Mouse (Mus musculus): ENCODE results near the gene Gm11214. TPM values are rescaled to one million over a fixed set of nuclear protein-coding genes. Genes with fewer than 3 reads are reported as not detected.

The Gm11214 gene
- polyA plus RNA-seq, 1 experiment, result not detected

- H3K27ac ChIP-seq (ENCODE audit: insufficient read depth, low read length), result no peak overlapping the region
- H3K4me1 ChIP-seq (ENCODE audit: control insufficient read depth, insufficient read depth, low read length), result 0 out of 2 replicates have a peak, but pooled peaks cover 3% of the 10 kb centered on the region
- no peak for TF ChIP-seq POLR2A (IDR thresholded peaks at IDR 0.05; ENCODE audit: low read depth, low read length)
- no peak for TF ChIP-seq CTCF (IDR thresholded peaks at IDR 0.05; ENCODE audit: borderline replicate concordance, insufficient read depth, low read length)
- H3K4me3 ChIP-seq (ENCODE audit: insufficient read depth, low read length), result no peak overlapping the region
Measured at GRCm38 (mm10) chr4:63633181-63633580, 30.0 kb downstream of the Gm11214 start.

GRCm38 (mm10) chr4:63627111-63627510, 36.1 kb downstream of the Gm11214 start:
- TF ChIP-seq CTCF (IDR thresholded peaks at IDR 0.05; ENCODE audit: borderline replicate concordance, insufficient read depth, low read length) (no peak), POLR2A (IDR thresholded peaks at IDR 0.05; ENCODE audit: low read depth, low read length) (no peak)
- Histone ChIP-seq H3K4me1 (ENCODE audit: control insufficient read depth, insufficient read depth, low read length) (no peaks in the 10 kb centered on the region), H3K4me3 (ENCODE audit: insufficient read depth, low read length) (no peak overlapping the region), H3K27ac (ENCODE audit: insufficient read depth, low read length) (no peak overlapping the region)

GRCm38 (mm10) chr4:63625563-63626080, 37.6 kb downstream of the Gm11214 start:
- Histone ChIP-seq H3K4me3 (ENCODE audit: insufficient read depth, low read length) (no peak overlapping the region), H3K4me1 (ENCODE audit: control insufficient read depth, insufficient read depth, low read length) (no peaks in the 10 kb centered on the region), H3K27ac (ENCODE audit: insufficient read depth, low read length) (no peak overlapping the region)
- TF ChIP-seq POLR2A (IDR thresholded peaks at IDR 0.05; ENCODE audit: low read depth, low read length) (no peak), CTCF (IDR thresholded peaks at IDR 0.05; ENCODE audit: borderline replicate concordance, insufficient read depth, low read length) (no peak)

- Histone ChIP-seq H3K27ac (ENCODE audit: insufficient read depth, low read length) (no peak within 1 kb of the TSS), H3K4me1 (ENCODE audit: control insufficient read depth, insufficient read depth, low read length) (no peaks in the 10 kb centered on the region), H3K4me3 (ENCODE audit: insufficient read depth, low read length) (no peak within 1 kb of the TSS)
- TF ChIP-seq CTCF (IDR thresholded peaks at IDR 0.05; ENCODE audit: borderline replicate concordance, insufficient read depth, low read length) (peak; percentile 48; the same call in 1 of the 2 replicates), POLR2A (IDR thresholded peaks at IDR 0.05; ENCODE audit: low read depth, low read length) (no peak)
Measured at GRCm38 (mm10) chr4:63622378-63622835, 40.8 kb downstream of the Gm11214 start, which contains the start of gene Tex48. Tex48 (minus strand) TSS chr4:63622428.

GRCm38 (mm10) chr4:63621861-63622260, 41.3 kb downstream of the Gm11214 start:
- TF ChIP-seq POLR2A (IDR thresholded peaks at IDR 0.05; ENCODE audit: low read depth, low read length) (no peak), CTCF (IDR thresholded peaks at IDR 0.05; ENCODE audit: borderline replicate concordance, insufficient read depth, low read length) (no peak)
- Histone ChIP-seq H3K4me1 (ENCODE audit: control insufficient read depth, insufficient read depth, low read length) (no peaks in the 10 kb centered on the region), H3K27ac (ENCODE audit: insufficient read depth, low read length) (no peak overlapping the region), H3K4me3 (ENCODE audit: insufficient read depth, low read length) (no peak overlapping the region)

Other genes with a start within 250 kb of the Gm11214 start
- 6.1 and 7.5 TPM in 2 replicates for gene Whrn, start 167.4 kb downstream of the Gm11214 start, polyA plus RNA-seq (2011; ENCODE audit: insufficient read length, low read depth, missing spikeins)
- gene Atp6v1g1, start 118.6 kb downstream of the Gm11214 start, polyA plus RNA-seq (2011; ENCODE audit: insufficient read length, low read depth, missing spikeins), result 181 and 213 TPM in 2 replicates
- gene Tmem268, start 104.6 kb downstream of the Gm11214 start, polyA plus RNA-seq (2011; ENCODE audit: insufficient read length, low read depth, missing spikeins), result 4.8 and 5.2 TPM in 2 replicates
- not detected in 2 replicates for gene Gm11213, start 58.1 kb downstream of the Gm11214 start, polyA plus RNA-seq (2011; ENCODE audit: insufficient read length, low read depth, missing spikeins)
- gene Tex48, start 41.0 kb downstream of the Gm11214 start, polyA plus RNA-seq (2011; ENCODE audit: insufficient read length, low read depth, missing spikeins), result not detected in 2 replicates
- 2.5 and 3.3 TPM in 2 replicates for gene Tnfsf15, start 81.7 kb upstream of the Gm11214 start, polyA plus RNA-seq (2011; ENCODE audit: insufficient read length, low read depth, missing spikeins)
- gene Tnfsf8, start 198.0 kb upstream of the Gm11214 start, polyA plus RNA-seq (2011; ENCODE audit: insufficient read length, low read depth, missing spikeins), result 0.25 and 0.90 TPM in 2 replicates

Data from embryonic fibroblast, embryonic 13.5 days (primary cell).